Mouse (Mus musculus) spleen, adult 2 months (tissue): ENCODE data around the gene Lrrc74a. TPM values are rescaled to one million over a fixed set of nuclear protein-coding genes. Genes with fewer than 3 reads are reported as not detected.

Source experiments
- DNase-seq, 2 experiments: peaks; one replicate each; pipeline versions ENCODE4 v3.0.0 to v3.0.0-alpha.2; 2012 to 2021; ENCODE audit warnings: low spot score in 2 of 2, low read depth in 1 of 2
- H3K27ac ChIP-seq: fragments of 200-500 bp; 2 replicates; pipeline ENCODE4 v1.5.1; 2012; ENCODE audit warnings: low read length, inconsistent platforms; ENCODE audit not compliant: insufficient read depth
- H3K27me3 ChIP-seq: fragments of 200-500 bp; 2 replicates; pipeline ENCODE4 v1.6.1; 2012; ENCODE audit warnings: mild to moderate bottlenecking, moderate library complexity, low read length, inconsistent platforms; ENCODE audit not compliant: control insufficient read depth, insufficient read depth
- H3K36me3 ChIP-seq: fragments of 200-500 bp; 2 replicates; pipeline ENCODE4 v1.6.1; 2012; ENCODE audit warnings: mild to moderate bottlenecking, low read length, inconsistent platforms; ENCODE audit not compliant: control insufficient read depth, insufficient read depth
- H3K4me1 ChIP-seq: fragments of 200-500 bp; 2 replicates; pipeline ENCODE4 v1.6.1; 2011; ENCODE audit warnings: inconsistent platforms; ENCODE audit not compliant: control insufficient read depth, insufficient read depth, insufficient read length
- H3K4me3 ChIP-seq: fragments of 200-500 bp; 2 replicates; pipeline ENCODE4 v1.5.1; 2011; ENCODE audit warnings: mild to moderate bottlenecking, inconsistent platforms; ENCODE audit not compliant: insufficient read depth, insufficient read length; ENCODE audit errors: extremely low read depth
- CTCF ChIP-seq: fragments of 200-500 bp; IDR thresholded peaks from 2 replicates; pipeline ENCODE4 v1.5.1; 2011; ENCODE audit warnings: mild to moderate bottlenecking, inconsistent platforms; ENCODE audit not compliant: insufficient read depth, insufficient read length, insufficient replicate concordance; ENCODE audit errors: extremely low read depth
- POLR2A ChIP-seq: fragments of 200-500 bp; IDR thresholded peaks from 2 replicates; pipeline ENCODE4 v1.6.1; 2011; ENCODE audit warnings: low read depth, low read length, inconsistent platforms
- WGBS: fragments of 180-500 bp; shearing (Covaris S2); methylation state at CpG from one replicate; pipeline ENCODE4 v1.1.7; 2018; 5-methylcytosine and 5-hydroxymethylcytosine counted together
- polyA plus RNA-seq: library from polyadenylated mRNA; depleted of rRNA; stranded (reverse); fragments of >200 nt; gene quantifications from 2 replicates; pipeline ENCODE4 v1.2.3, GENCODE M21; 2012

Lrrc74a gene
- polyA plus RNA-seq, 1 experiment = not detected

- H3K4me1 ChIP-seq = no peaks in the 10 kb centered on the region
- no peak overlapping the region for H3K4me3 ChIP-seq
- no peak overlapping the region for H3K27ac ChIP-seq
- H3K27me3 ChIP-seq = no peaks in the 10 kb centered on the region
- no peak for TF ChIP-seq POLR2A
- TF ChIP-seq CTCF = no peak
- no peak for DNase-seq
- no peaks in the 10 kb centered on the region for H3K36me3 ChIP-seq
- WGBS = 62% methylated on average over 6 of the region's 6 CpGs
Measured at GRCm38 (mm10) chr12:86764060-86764459, 29.9 kb downstream of the Lrrc74a start.

GRCm38 (mm10) chr12:86766467-86766866 is 32.3 kb downstream of the Lrrc74a start:
- Histone ChIP-seq H3K27ac (no peak overlapping the region), H3K4me3 (no peak overlapping the region), H3K27me3 (no peaks in the 10 kb centered on the region), H3K4me1 (no peaks in the 10 kb centered on the region), H3K36me3 (no peaks in the 10 kb centered on the region)
- no peak for DNase-seq
- WGBS = 83% methylated on average over 8 of the region's 8 CpGs
- TF ChIP-seq CTCF (no peak), POLR2A (no peak)

- TF ChIP-seq CTCF (peak; percentile 51; the same call in 1 of the 2 replicates), POLR2A (no peak)
- no peaks in the 10 kb centered on the region for H3K36me3 ChIP-seq
- DNase-seq = peak; percentile 9 to 19
- H3K27ac ChIP-seq = no peak overlapping the region
- WGBS = 58% methylated on average over 20 of the region's 20 CpGs
- H3K4me3 ChIP-seq = no peak overlapping the region
- H3K4me1 ChIP-seq = no peaks in the 10 kb centered on the region
- no peaks in the 10 kb centered on the region for H3K27me3 ChIP-seq
Measured at GRCm38 (mm10) chr12:86767868-86768631, 33.9 kb downstream of the Lrrc74a start.

GRCm38 (mm10) chr12:86768986-86769580 is 34.9 kb downstream of the Lrrc74a start:
- no peaks in the 10 kb centered on the region for H3K27me3 ChIP-seq
- no peak overlapping the region for H3K27ac ChIP-seq
- no peak overlapping the region for H3K4me3 ChIP-seq
- no peaks in the 10 kb centered on the region for H3K4me1 ChIP-seq
- H3K36me3 ChIP-seq = no peaks in the 10 kb centered on the region
- peak; percentile 88; the same call in 1 of the 2 replicates for TF ChIP-seq CTCF
- no peak for TF ChIP-seq POLR2A
- 40% methylated on average over 4 of the region's 4 CpGs for WGBS
- DNase-seq = peak; percentile 39 to 74

- Histone ChIP-seq H3K27ac (peak overlapping the region; percentile 46; the same call in 1 of the 2 replicates), H3K4me3 (no peak overlapping the region)
Measured at GRCm38 (mm10) chr12:86769819-86770218, 35.6 kb downstream of the Lrrc74a start.

GRCm38 (mm10) chr12:86770261-86770670 is 36.1 kb downstream of the Lrrc74a start:
- Histone ChIP-seq H3K36me3 (no peaks in the 10 kb centered on the region), H3K4me1 (no peaks in the 10 kb centered on the region), H3K27ac (peak overlapping the region; percentile 46; the same call in 1 of the 2 replicates), H3K4me3 (no peak overlapping the region), H3K27me3 (no peaks in the 10 kb centered on the region)
- TF ChIP-seq CTCF (no peak), POLR2A (no peak)
- WGBS = 74% methylated on average over 4 of the region's 4 CpGs
- DNase-seq = no peak

More at GRCm38 (mm10) chr12:86769819-86770218, 35.6 kb downstream of the Lrrc74a start:
- H3K36me3 ChIP-seq = no peaks in the 10 kb centered on the region
- no peak for DNase-seq
- no peaks in the 10 kb centered on the region for H3K27me3 ChIP-seq
- no peaks in the 10 kb centered on the region for H3K4me1 ChIP-seq
- TF ChIP-seq CTCF = no peak
- TF ChIP-seq POLR2A = no peak

- no peak overlapping the region for H3K27ac ChIP-seq
- WGBS = 69% methylated on average over 3 of the region's 3 CpGs
- no peaks in the 10 kb centered on the region for H3K36me3 ChIP-seq
- no peaks in the 10 kb centered on the region for H3K4me1 ChIP-seq
- H3K27me3 ChIP-seq = no peaks in the 10 kb centered on the region
- no peak overlapping the region for H3K4me3 ChIP-seq
- no peak for DNase-seq
- no peak for TF ChIP-seq CTCF
- no peak for TF ChIP-seq POLR2A
Measured at GRCm38 (mm10) chr12:86770927-86771326, 36.8 kb downstream of the Lrrc74a start.
